Mouse (Mus musculus) cerebellum, adult 18-20 months (tissue): Measurements from ENCODE around the gene Gprc5d.

ENCODE experiments used
- DNase-seq, 2 experiments: peaks; one replicate each; pipeline ENCODE4 v3.0.0; 2021

Gprc5d gene

DNA sequence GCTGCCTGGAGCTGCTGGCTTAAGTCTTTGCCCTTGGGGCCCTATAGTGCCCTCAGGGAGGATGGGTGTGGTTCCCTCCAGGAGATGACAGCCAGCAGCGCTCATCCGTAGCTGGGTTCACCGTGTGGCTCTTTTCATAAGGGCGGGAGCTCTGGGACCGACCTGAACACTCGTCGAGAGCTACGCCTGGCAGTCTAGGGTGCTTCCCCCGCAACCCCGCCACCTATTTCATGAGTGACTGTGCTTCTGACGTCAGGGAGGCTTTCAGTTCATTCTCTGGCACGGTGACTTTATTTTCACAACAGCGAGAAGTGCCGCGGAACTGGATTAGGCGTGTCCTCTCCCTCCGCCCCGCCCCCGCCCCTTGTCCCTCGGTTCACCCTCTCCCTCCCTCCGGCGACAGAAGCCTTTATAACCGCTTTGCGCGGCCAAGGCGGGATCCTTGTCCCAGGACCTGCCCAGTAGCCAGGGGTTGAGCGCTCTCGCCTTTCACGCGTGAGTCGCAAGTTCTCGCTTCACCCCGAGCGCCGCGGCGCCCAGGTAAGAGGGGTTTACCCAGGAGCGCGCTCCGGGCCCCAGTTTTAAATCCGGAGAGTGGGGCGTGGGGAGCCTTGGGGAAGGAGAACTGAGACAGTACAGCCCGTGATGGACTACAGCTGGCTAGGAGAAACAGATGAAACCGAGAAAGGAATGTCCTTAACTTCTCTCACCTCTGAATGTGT, 52.7 kb downstream of the Gprc5d start, which contains the start of gene Gprc5a:
TSS of gene Gprc5a (plus strand) at position 416 of the 722 bp plus-strand sequence.
- DNase-seq: no peak

GRCm38 (mm10) chr6:135064621-135065020, 53.5 kb downstream of the Gprc5d start:
- no peak for DNase-seq

DNA sequence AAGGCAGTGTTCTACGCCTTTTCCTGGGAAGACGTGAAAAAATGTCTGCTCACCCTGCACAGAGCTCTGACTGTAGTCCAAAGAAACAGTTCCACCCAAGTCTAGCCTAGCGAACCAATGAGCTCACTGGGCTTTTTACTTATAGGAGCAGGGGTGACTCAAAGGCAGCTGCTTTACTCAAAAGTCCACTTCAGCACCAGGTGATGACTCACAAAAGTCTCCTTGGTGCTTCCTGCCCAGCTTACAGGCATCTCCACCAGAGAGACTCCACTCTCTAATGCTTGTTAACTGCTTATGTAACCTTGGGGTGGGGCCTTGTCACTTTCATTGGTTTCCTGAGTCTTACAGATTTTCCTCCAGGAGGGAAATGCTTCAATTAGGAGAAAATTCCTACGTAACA, 57.4 kb downstream of the Gprc5d start:
- no peak for DNase-seq
